In the genomic region with DNA sequence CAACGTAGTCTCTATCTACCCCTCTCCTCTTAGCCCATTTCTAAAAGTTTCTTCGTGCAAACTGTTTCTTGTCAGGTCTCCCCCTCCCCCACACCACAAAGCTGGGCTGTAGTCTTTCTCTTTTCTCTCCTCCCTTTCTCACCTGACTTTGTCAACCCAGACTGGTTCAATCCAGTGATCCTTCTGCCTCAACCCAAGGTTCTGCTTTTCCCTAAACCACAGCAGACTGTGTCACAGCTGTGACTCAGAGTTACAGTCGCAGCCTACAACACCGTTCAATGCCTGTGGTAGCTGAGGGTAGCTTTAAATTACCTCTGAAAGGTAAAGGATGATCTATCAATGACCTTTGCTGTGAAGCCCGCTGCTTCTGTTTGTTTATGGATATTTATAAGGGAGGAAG, we compare ENCODE assay signal across 25 mouse cellular contexts. TPM values are rescaled to one million over a fixed set of nuclear protein-coding genes. Genes with fewer than 3 reads are reported as not detected.
DNase-seq lines count a peak whose midpoint lies in the region; ATAC-seq and TF ChIP-seq lines count a peak whose summit lies in the region.
"Had no signal": no experiment of that assay in that cellular context is flagged by ENCODE, and none has a peak within 500 bp of the region (broad histone marks: within the 10 kb centered on the region; RNA-seq: fewer than 3 reads in every experiment).

No protein-coding gene starts in this region.

- intact Hi-C loops in left cerebral cortex, postnatal 14 days (cut with DNase I), result loop anchor here (5.0 kb wide), 1 partner anchor 59 kb away; a partner anchor contains a TSS

- H3K9me3 ChIP-seq in forebrain, postnatal 0 days (ENCODE audit: low read length), result no peaks in the 10 kb centered on the region
- H3K9me3 ChIP-seq: embryonic facial prominence, embryonic 12.5 days; embryonic facial prominence, embryonic 15.5 days; hindbrain, embryonic 10.5 days; hindbrain, embryonic 13.5 days; intestine, embryonic 15.5 days had no signal

- no peak overlapping the region for H3K27ac ChIP-seq in forebrain, postnatal 0 days (ENCODE audit: low read depth, low read length)
- H3K27ac ChIP-seq: embryonic facial prominence, embryonic 12.5 days; embryonic facial prominence, embryonic 15.5 days; hindbrain, embryonic 10.5 days; hindbrain, embryonic 13.5 days; intestine, embryonic 15.5 days had no signal

- no peaks in the 10 kb centered on the region for H3K36me3 ChIP-seq in forebrain, postnatal 0 days (ENCODE audit: insufficient read depth)
- H3K36me3 ChIP-seq: embryonic facial prominence, embryonic 12.5 days; embryonic facial prominence, embryonic 15.5 days; hindbrain, embryonic 10.5 days; hindbrain, embryonic 13.5 days; intestine, embryonic 15.5 days had no signal

- H3K9ac ChIP-seq in forebrain, postnatal 0 days, result no peak overlapping the region
- H3K9ac ChIP-seq: embryonic facial prominence, embryonic 12.5 days; embryonic facial prominence, embryonic 15.5 days; hindbrain, embryonic 13.5 days; intestine, embryonic 15.5 days had no signal

- H3K4me3 ChIP-seq in forebrain, postnatal 0 days (ENCODE audit: low read depth, low read length), result no peak overlapping the region
- H3K4me3 ChIP-seq: embryonic facial prominence, embryonic 12.5 days; embryonic facial prominence, embryonic 15.5 days; hindbrain, embryonic 10.5 days; hindbrain, embryonic 13.5 days; intestine, embryonic 15.5 days had no signal

- TF ChIP-seq CTCF in forebrain, postnatal 0 days (IDR thresholded peaks at IDR 0.05; ENCODE audit: low read depth), result no peak

- ATAC-seq in granulocyte monocyte progenitor cell, adult 5-6 weeks (replicated peaks; ENCODE audit: poor library complexity, severe bottlenecking), result peak; percentile 51
- ATAC-seq in forebrain, postnatal 0 days, result no peak
- ATAC-seq: forebrain, embryonic 14.5 days; hindbrain, embryonic 16.5 days; intestine, embryonic 15.5 days had no signal

- no peaks in the 10 kb centered on the region for H3K27me3 ChIP-seq in forebrain, postnatal 0 days (ENCODE audit: insufficient read depth, low read length)
- H3K27me3 ChIP-seq: intestine, embryonic 15.5 days had no signal

- H3K4me1 ChIP-seq in forebrain, postnatal 0 days (ENCODE audit: insufficient read depth), result no peaks in the 10 kb centered on the region
- H3K4me1 ChIP-seq: embryonic facial prominence, embryonic 12.5 days; embryonic facial prominence, embryonic 15.5 days; hindbrain, embryonic 10.5 days; hindbrain, embryonic 13.5 days; intestine, embryonic 15.5 days had no signal

- WGBS in forebrain, postnatal 0 days, result 83% methylated on average over 5 of the region's 5 CpGs

- DNase-seq in testis, postnatal 10 days (ENCODE audit: low spot score), result peak; percentile 10
- no peak for DNase-seq in testis, postnatal 14 days (ENCODE audit: low spot score)
- peak; percentile 42 for DNase-seq in ES-CJ7 (ENCODE audit: low read depth, low spot score)
- no peak for DNase-seq in left cerebral cortex, postnatal 14 days (ENCODE audit: low spot score in 2 of 2)
- DNase-seq in thymus, adult 18-20 months, result no peak
- no peak for DNase-seq in forebrain, postnatal 0 days
- DNase-seq: adrenal gland, postnatal 10 days; adrenal gland, postnatal 36 days; cerebellum, adult 11 months; cerebellum, adult 2 months; cerebellum, adult 9-11 months; cerebellum, postnatal 25 days; gastrocnemius, postnatal 25 days; heart, postnatal 36 days had no signal

- no peak overlapping the region for H3K4me2 ChIP-seq in forebrain, postnatal 0 days (ENCODE audit: low read depth)
- H3K4me2 ChIP-seq: embryonic facial prominence, embryonic 12.5 days; embryonic facial prominence, embryonic 15.5 days; heart, embryonic 11.5 days; hindbrain, embryonic 13.5 days; intestine, embryonic 15.5 days had no signal

RNA-seq across cellular contexts. Expression of a gene that starts 21.3 kb away (rescaled TPM):
- total RNA-seq in granulocyte monocyte progenitor cell, adult 5-6 weeks (2014; fragmentation: Nextera tagmentation), result not detected in 2 replicates
- 0.31 TPM in 1 of 2 replicates, not detected in the other for total RNA-seq in granulocyte monocyte progenitor cell, adult 5-6 weeks (2017)
- 10 to 100 TPM; 17.1 to 21.4 TPM for total RNA-seq in left cerebral cortex, postnatal 14 days (2021)
- 2.4 and 3.1 TPM in 2 replicates for total RNA-seq in forebrain, postnatal 0 days (2014; rRNA removed)
- 7.2 and 11.3 TPM in 2 replicates for polyA plus RNA-seq in forebrain, postnatal 0 days (2015; fragmentation: Nextera tagmentation; extraction: Ambion mirVana)
- total RNA-seq: gastrocnemius, adult 8-10 months; gastrocnemius, postnatal 25 days; MEL had no signal

Comparison
In these comparisons a context has a peak if more than half of its experiments do, and no peak if none do; other contexts are left out.
1. DNase-seq: peak in testis, postnatal 10 days (single experiment) and ES-CJ7 (single experiment); none in testis, postnatal 14 days (single experiment), left cerebral cortex, postnatal 14 days (0 of 2), thymus, adult 18-20 months (0 of 2) and forebrain, postnatal 0 days (single experiment).